Mouse (Mus musculus) lung, postnatal 25 days (tissue): ENCODE measurements around the gene Galnt16.
A peak's percentile ranks its signal among the peaks of the same experiment; 100 is the strongest.

Experiments
- DNase-seq: peaks from one replicate; pipeline ENCODE4 v3.0.0; 2022; ENCODE audit warnings: low spot score

The Galnt16 gene

DNA sequence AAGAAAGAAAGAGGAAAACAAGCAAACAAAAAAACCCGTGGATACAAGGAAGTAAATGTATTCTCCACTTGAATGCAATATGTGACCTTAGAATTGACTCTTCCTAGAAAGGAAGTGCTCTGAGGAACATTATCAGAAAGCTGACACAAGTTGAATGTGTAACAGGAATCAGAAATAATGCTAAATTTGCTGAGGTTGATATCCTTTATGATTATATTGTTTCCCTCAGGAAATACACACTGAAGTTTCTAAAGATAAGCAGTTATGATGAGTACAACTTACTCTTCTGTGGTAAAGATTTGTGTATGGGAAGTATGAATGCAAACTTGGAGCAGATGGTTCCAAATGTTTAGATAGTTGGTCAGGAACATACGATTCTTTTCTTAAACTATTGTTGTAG, 150.3 kb downstream of the Galnt16 start:
- DNase-seq = no peak

DNA sequence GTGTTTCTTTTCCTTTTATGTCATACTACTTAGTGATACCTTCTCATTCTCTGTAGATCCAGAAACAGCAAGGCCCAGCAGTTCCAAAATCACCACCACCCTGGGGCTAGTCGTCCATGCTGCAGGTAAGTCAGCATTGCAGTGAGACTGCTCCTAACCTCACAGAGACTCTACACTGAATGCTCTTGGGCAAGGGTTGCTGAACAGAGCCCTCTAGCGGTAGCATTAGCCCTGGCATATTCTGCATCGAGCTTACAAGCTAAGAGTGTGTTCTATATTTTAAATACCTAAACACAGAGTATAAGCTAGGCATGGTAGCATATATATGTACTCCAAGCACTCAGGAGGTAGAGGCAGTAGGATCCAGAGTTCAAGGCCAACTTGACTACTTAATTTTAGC, 155.1 kb downstream of the Galnt16 start:
- peak; percentile 75 for DNase-seq
